Mouse (Mus musculus) small intestine, adult 2 months (tissue): ENCODE data around the gene Kcnj13.

ENCODE experiments used
- CTCF ChIP-seq: fragments of 200-500 bp; IDR thresholded peaks from 2 replicates; pipeline ENCODE4 v1.5.1; 2012; ENCODE audit warnings: low read depth, mild to moderate bottlenecking, control low read depth, inconsistent platforms, low read length, moderate library complexity, mixed read lengths; ENCODE audit not compliant: insufficient replicate concordance, insufficient read length; ENCODE audit errors: extremely low read depth
- POLR2A ChIP-seq: fragments of 200-500 bp; IDR thresholded peaks from 2 replicates; pipeline ENCODE4 v1.6.1; 2012; ENCODE audit warnings: low read depth, mild to moderate bottlenecking, control low read depth, inconsistent platforms, low read length, moderate library complexity

DNA sequence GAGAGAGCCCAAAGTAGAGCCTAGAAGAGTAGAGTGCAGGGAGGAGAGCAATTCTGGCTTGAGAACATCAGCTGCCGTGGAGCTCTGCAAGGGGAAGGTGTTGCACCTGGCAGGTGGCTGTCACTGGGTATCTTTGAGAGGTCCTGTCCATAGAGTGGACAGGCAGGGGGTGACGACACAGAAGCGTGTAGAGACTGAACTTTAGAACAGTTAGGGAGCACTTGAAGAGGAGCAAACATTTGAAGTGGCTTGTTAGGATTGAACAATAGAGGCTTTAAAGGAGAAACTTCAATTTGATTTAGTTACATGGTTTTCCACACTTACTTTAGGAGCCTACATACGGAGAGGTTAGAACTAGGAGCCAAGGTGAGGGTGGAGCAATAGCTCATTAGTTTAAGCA lies 14.9 kb upstream of the Kcnj13 start:
- no peak for TF ChIP-seq CTCF
- TF ChIP-seq POLR2A: no peak
